Mouse (Mus musculus) embryonic facial prominence, embryonic 15.5 days (tissue): ENCODE data around the gene Tymp. TPM values are rescaled to one million over a fixed set of nuclear protein-coding genes. Genes with fewer than 3 reads are reported as not detected.

Source experiments
- ATAC-seq: fragments of 200-750 bp; cut with Nextera tagmentation; 2 replicates; pipeline ENCODE4 v1.8.0; 2017; ENCODE audit warnings: low read depth, moderate TSS enrichment; ENCODE audit not compliant: insufficient number of reproducible peaks, low FRiP score, low TSS enrichment
- H3K27ac ChIP-seq: fragments of 300-500 bp; sonication (generic); replicated peaks from 2 replicates; pipeline ENCODE4 v1.5.1; 2015; ENCODE audit warnings: mild to moderate bottlenecking, inconsistent platforms
- H3K27me3 ChIP-seq: fragments of 300-500 bp; sonication (generic); 2 replicates; pipeline ENCODE4 v1.6.1; 2015; ENCODE audit warnings: inconsistent platforms
- H3K36me3 ChIP-seq: fragments of 300-500 bp; sonication (generic); 2 replicates; pipeline ENCODE4 v1.6.1; 2015; ENCODE audit warnings: mild to moderate bottlenecking, inconsistent platforms
- H3K4me1 ChIP-seq: fragments of 300-500 bp; sonication (generic); 2 replicates; pipeline ENCODE4 v1.6.1; 2015; ENCODE audit warnings: inconsistent platforms
- H3K4me2 ChIP-seq: fragments of 300-500 bp; sonication (generic); replicated peaks from 2 replicates; pipeline ENCODE4 v1.6.1; 2015; ENCODE audit warnings: mild to moderate bottlenecking, inconsistent platforms
- H3K4me3 ChIP-seq: fragments of 300-500 bp; sonication (generic); replicated peaks from 2 replicates; pipeline ENCODE4 v1.5.1; 2015; ENCODE audit warnings: mild to moderate bottlenecking, inconsistent platforms
- H3K9ac ChIP-seq: fragments of 300-500 bp; sonication (generic); 2 replicates; pipeline ENCODE4 v1.6.1; 2015; ENCODE audit warnings: inconsistent platforms
- H3K9me3 ChIP-seq: fragments of 300-500 bp; sonication (generic); replicated peaks from 2 replicates; pipeline ENCODE4 v1.6.1; 2016; ENCODE audit warnings: inconsistent platforms
- WGBS: fragments of 180-500 bp; shearing (Covaris S2); methylation state at CpG from one replicate; pipeline ENCODE4 v1.1.7; 2015; 5-methylcytosine and 5-hydroxymethylcytosine counted together
- polyA plus RNA-seq: library from polyadenylated mRNA; unstranded; fragments of >200 nt; fragmentation: Nextera tagmentation; extraction: Ambion mirVana; gene quantifications from 2 replicates; pipeline ENCODE4 v1.2.1, GENCODE M21; 2015

Tymp gene
- polyA plus RNA-seq, 1 experiment from 2014 or later = 1.8 TPM

GRCm38 (mm10) chr15:89323656-89324055 is 53.2 kb downstream of the Tymp start:
- H3K27me3 ChIP-seq = peaks cover 9% of the 10 kb centered on the region; the same call in 1 of the 2 replicates
- no peak overlapping the region for H3K27ac ChIP-seq
- H3K9me3 ChIP-seq = no peaks in the 10 kb centered on the region
- H3K4me3 ChIP-seq = no peak overlapping the region
- ATAC-seq = no peak
- H3K4me1 ChIP-seq = peaks cover 7% of the 10 kb centered on the region
- H3K4me2 ChIP-seq = no peak overlapping the region
- H3K36me3 ChIP-seq = no peaks in the 10 kb centered on the region
- 76% methylated on average over 4 of the region's 4 CpGs for WGBS
- H3K9ac ChIP-seq = no peak overlapping the region

GRCm38 (mm10) chr15:89322670-89323522 is 53.9 kb downstream of the Tymp start, which contains the start of gene Adm2:
TSS of gene Adm2 (plus strand) at chr15:89322720.
- H3K27ac ChIP-seq = no peak within 1 kb of the TSS
- WGBS = 5% methylated on average over 26 of the region's 26 CpGs
- peak within 1 kb of the TSS; percentile 17 for H3K4me3 ChIP-seq
- no peak within 1 kb of the TSS for H3K9ac ChIP-seq
- H3K4me2 ChIP-seq = peak within 1 kb of the TSS; percentile 45
- H3K4me1 ChIP-seq = peaks cover 7% of the 10 kb centered on the region
- no peak for ATAC-seq
- no peaks in the 10 kb centered on the region for H3K9me3 ChIP-seq
- H3K27me3 ChIP-seq = peaks cover 9% of the 10 kb centered on the region; the same call in 1 of the 2 replicates
- no peaks in the 10 kb centered on the region for H3K36me3 ChIP-seq

Other genes starting within 250 kb of the Tymp start
- gene Hdac10, start 248.3 kb downstream of the Tymp start, polyA plus RNA-seq = 22.3 and 25.7 TPM in 2 replicates
- gene Mapk12, start 236.3 kb downstream of the Tymp start, polyA plus RNA-seq = 9.4 and 11.2 TPM in 2 replicates
- 10.7 and 12.7 TPM in 2 replicates for gene Mapk11, start 227.4 kb downstream of the Tymp start, polyA plus RNA-seq
- 157 and 161 TPM in 2 replicates for gene Plxnb2, start 196.3 kb downstream of the Tymp start, polyA plus RNA-seq
- 16.3 and 16.7 TPM in 2 replicates for gene Dennd6b, start 180.5 kb downstream of the Tymp start, polyA plus RNA-seq
- gene Ppp6r2, start 165.5 kb downstream of the Tymp start, polyA plus RNA-seq = 33.3 and 35.8 TPM in 2 replicates
- gene Sbf1, start 61.7 kb downstream of the Tymp start, polyA plus RNA-seq = 57.3 and 65.5 TPM in 2 replicates
- gene Adm2, start 54.3 kb downstream of the Tymp start, polyA plus RNA-seq = 0.55 and 0.91 TPM in 2 replicates
- gene Miox, start 42.6 kb downstream of the Tymp start, polyA plus RNA-seq = not detected in 2 replicates
- gene Lmf2, start 21.4 kb downstream of the Tymp start, polyA plus RNA-seq = 73.0 and 79.9 TPM in 2 replicates
- gene Ncaph2, start 21.3 kb downstream of the Tymp start, polyA plus RNA-seq = 150 and 160 TPM in 2 replicates
- gene Sco2, start 3.2 kb downstream of the Tymp start, polyA plus RNA-seq = 4.9 and 6.9 TPM in 2 replicates
- 8.2 and 14.5 TPM in 2 replicates for gene Odf3b, start 2.2 kb upstream of the Tymp start, polyA plus RNA-seq
- gene Klhdc7b, start 7.9 kb upstream of the Tymp start, polyA plus RNA-seq = not detected in 2 replicates
- gene Syce3, start 33.5 kb upstream of the Tymp start, polyA plus RNA-seq = not detected in 2 replicates
- gene Cpt1b, start 48.8 kb upstream of the Tymp start, polyA plus RNA-seq = 0.97 and 1.1 TPM in 2 replicates
- 4.8 TPM in 2 replicates for gene C730034F03Rik, start 52.5 kb upstream of the Tymp start, polyA plus RNA-seq
- not detected in 2 replicates for gene Gm44502, start 52.7 kb upstream of the Tymp start, polyA plus RNA-seq
- 56.4 and 59.6 TPM in 2 replicates for gene Chkb, start 52.9 kb upstream of the Tymp start, polyA plus RNA-seq
- 3.4 and 4.9 TPM in 2 replicates for gene Mapk8ip2, start 76.9 kb upstream of the Tymp start, polyA plus RNA-seq
- 27.8 and 30.1 TPM in 2 replicates for gene Arsa, start 100.4 kb upstream of the Tymp start, polyA plus RNA-seq
- gene Shank3, start 122.6 kb upstream of the Tymp start, polyA plus RNA-seq = 2.3 and 3.0 TPM in 2 replicates
- gene Acr, start 191.3 kb upstream of the Tymp start, polyA plus RNA-seq = 0.13 and 0.24 TPM in 2 replicates
- gene Rabl2, start 214.9 kb upstream of the Tymp start, polyA plus RNA-seq = 46.2 and 57.3 TPM in 2 replicates